Mouse (Mus musculus): ENCODE measurements around the gene Pfn3. TPM values are rescaled to one million over a fixed set of nuclear protein-coding genes. Genes with fewer than 3 reads are reported as not detected.

Gene Pfn3
- polyA plus RNA-seq, 1 experiment from 2014 or later: not detected

- 72% methylated on average over 4 of the region's 4 CpGs for WGBS (ENCODE audit: insufficient replicate concordance)
- ATAC-seq (ENCODE audit: low read depth) (no peak), DNase-seq (no peak)
- Histone ChIP-seq H3K4me1 (replicated peaks) (no peaks in the 10 kb centered on the region), H3K27ac (no peak overlapping the region), H3K27me3 (0 out of 2 replicates have a peak, but pooled peaks cover 7% of the 10 kb centered on the region), H3K36me3 (no peaks in the 10 kb centered on the region), H3K9ac (no peak overlapping the region), H3K9me3 (replicated peaks) (no peaks in the 10 kb centered on the region), H3K4me3 (replicated peaks) (no peak overlapping the region), H3K4me2 (no peak overlapping the region)
Measured at GRCm38 (mm10) chr13:55381790-55382189, 33.2 kb downstream of the Pfn3 start.

GRCm38 (mm10) chr13:55378907-55379580, 36.0 kb downstream of the Pfn3 start:
- H3K4me1 ChIP-seq (replicated peaks): no peaks in the 10 kb centered on the region
- H3K4me3 ChIP-seq (replicated peaks): no peak overlapping the region
- no peaks in the 10 kb centered on the region for H3K36me3 ChIP-seq
- 73% methylated on average over 32 of the region's 32 CpGs for WGBS (ENCODE audit: insufficient replicate concordance)
- H3K9me3 ChIP-seq (replicated peaks): no peaks in the 10 kb centered on the region
- no peak overlapping the region for H3K27ac ChIP-seq
- no peak overlapping the region for H3K9ac ChIP-seq
- no peak for ATAC-seq (ENCODE audit: low read depth)
- 0 out of 2 replicates have a peak, but pooled peaks cover 7% of the 10 kb centered on the region for H3K27me3 ChIP-seq
- no peak overlapping the region for H3K4me2 ChIP-seq
- no peak for DNase-seq

GRCm38 (mm10) chr13:55375877-55376276, 39.2 kb downstream of the Pfn3 start:
- WGBS (ENCODE audit: insufficient replicate concordance): 59% methylated on average over 2 of the region's 2 CpGs

GRCm38 (mm10) chr13:55374206-55374924, 40.7 kb downstream of the Pfn3 start:
- DNase-seq (no peak), ATAC-seq (ENCODE audit: low read depth) (no peak)
- Histone ChIP-seq H3K27ac (no peak overlapping the region), H3K9me3 (replicated peaks) (no peaks in the 10 kb centered on the region), H3K4me1 (replicated peaks) (peaks cover 27% of the 10 kb centered on the region), H3K36me3 (no peaks in the 10 kb centered on the region), H3K27me3 (peaks cover 11% of the 10 kb centered on the region; the same call in 1 of the 2 replicates), H3K4me3 (replicated peaks) (no peak overlapping the region), H3K4me2 (no peak overlapping the region), H3K9ac (no peak overlapping the region)
- 60% methylated on average over 6 of the region's 6 CpGs for WGBS (ENCODE audit: insufficient replicate concordance)

More at GRCm38 (mm10) chr13:55375877-55376276, 39.2 kb downstream of the Pfn3 start:
- Histone ChIP-seq H3K9me3 (replicated peaks) (no peaks in the 10 kb centered on the region), H3K36me3 (no peaks in the 10 kb centered on the region), H3K4me1 (replicated peaks) (peaks cover 12% of the 10 kb centered on the region), H3K9ac (no peak overlapping the region), H3K4me3 (replicated peaks) (no peak overlapping the region), H3K4me2 (no peak overlapping the region), H3K27ac (no peak overlapping the region), H3K27me3 (peaks cover 11% of the 10 kb centered on the region; the same call in 1 of the 2 replicates)
- no peak for DNase-seq
- no peak for ATAC-seq (ENCODE audit: low read depth)

GRCm38 (mm10) chr13:55371740-55372139, 43.3 kb downstream of the Pfn3 start:
- WGBS (ENCODE audit: insufficient replicate concordance): 46% methylated on average over 5 of the region's 5 CpGs
- peaks cover 4% of the 10 kb centered on the region; the same call in 1 of the 2 replicates for H3K27me3 ChIP-seq
- ATAC-seq (ENCODE audit: low read depth): no peak

GRCm38 (mm10) chr13:55371007-55371681, 43.9 kb downstream of the Pfn3 start:
- Histone ChIP-seq H3K27me3 (peaks cover 4% of the 10 kb centered on the region; the same call in 1 of the 2 replicates), H3K36me3 (no peaks in the 10 kb centered on the region), H3K9me3 (replicated peaks) (no peaks in the 10 kb centered on the region), H3K4me2 (peak overlapping the region; percentile 68), H3K9ac (0 out of 2 replicates have a peak overlapping the region, but pooled peaks have one; percentile 4), H3K27ac (no peak overlapping the region), H3K4me3 (replicated peaks) (no peak overlapping the region), H3K4me1 (replicated peaks) (peaks cover 45% of the 10 kb centered on the region)
- DNase-seq (no peak), ATAC-seq (ENCODE audit: low read depth) (no peak)
- WGBS (ENCODE audit: insufficient replicate concordance): 60% methylated on average over 8 of the region's 8 CpGs

More at GRCm38 (mm10) chr13:55371740-55372139, 43.3 kb downstream of the Pfn3 start:
- Histone ChIP-seq H3K9me3 (replicated peaks) (no peaks in the 10 kb centered on the region), H3K4me1 (replicated peaks) (peaks cover 45% of the 10 kb centered on the region), H3K27ac (no peak overlapping the region), H3K4me3 (replicated peaks) (no peak overlapping the region), H3K4me2 (no peak overlapping the region), H3K9ac (no peak overlapping the region), H3K36me3 (no peaks in the 10 kb centered on the region)
- no peak for DNase-seq

DNA sequence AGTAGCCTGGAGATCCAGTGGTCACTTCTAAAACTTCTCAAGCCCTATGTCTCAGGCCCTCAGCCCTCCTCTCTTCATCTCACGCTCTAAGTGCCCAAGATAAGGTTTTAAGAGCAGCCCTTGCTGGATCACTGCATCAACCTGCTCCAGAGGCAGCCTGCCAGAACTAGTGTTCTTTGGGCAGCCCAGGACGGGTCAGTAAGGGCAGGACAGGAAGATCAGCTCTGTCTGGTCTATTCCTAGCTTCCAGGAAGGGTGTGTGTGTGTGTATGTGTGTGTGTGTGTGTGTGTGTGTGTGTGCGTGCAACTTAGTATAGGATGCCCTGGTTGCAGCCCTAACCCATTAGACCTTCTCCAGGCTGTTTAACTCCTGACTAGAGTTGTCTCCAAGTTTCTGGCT, 44.8 kb downstream of the Pfn3 start:
- no peak for DNase-seq
- Histone ChIP-seq H3K27ac (peak overlapping the region; percentile 41; the same call in 1 of the 2 replicates), H3K4me2 (peak overlapping the region; percentile 68), H3K4me3 (replicated peaks) (peak overlapping the region; percentile 48), H3K9ac (peak overlapping the region; percentile 59), H3K27me3 (peaks cover 4% of the 10 kb centered on the region; the same call in 1 of the 2 replicates), H3K36me3 (no peaks in the 10 kb centered on the region), H3K9me3 (replicated peaks) (no peaks in the 10 kb centered on the region), H3K4me1 (replicated peaks) (peaks cover 45% of the 10 kb centered on the region)
- WGBS (ENCODE audit: insufficient replicate concordance): 26% methylated on average over 3 of the region's 3 CpGs
- ATAC-seq (ENCODE audit: low read depth): 0 out of 2 replicates have a peak, but pooled peaks have one; percentile 20

- peak; percentile 90 for ATAC-seq (ENCODE audit: low read depth)
- H3K4me2 ChIP-seq: peak within 1 kb of the TSS; percentile 68
- no peaks in the 10 kb centered on the region for H3K36me3 ChIP-seq
- 13% methylated on average over 13 of the region's 13 CpGs for WGBS (ENCODE audit: insufficient replicate concordance)
- peak within 1 kb of the TSS; percentile 48 for H3K4me3 ChIP-seq (replicated peaks)
- DNase-seq: no peak
- H3K9me3 ChIP-seq (replicated peaks): no peaks in the 10 kb centered on the region
- peaks cover 6% of the 10 kb centered on the region; the same call in 1 of the 2 replicates for H3K27me3 ChIP-seq
- peaks cover 45% of the 10 kb centered on the region for H3K4me1 ChIP-seq (replicated peaks)
- H3K9ac ChIP-seq: peak within 1 kb of the TSS; percentile 59
- peak within 1 kb of the TSS; percentile 41 for H3K27ac ChIP-seq
Measured at GRCm38 (mm10) chr13:55369531-55370114, 45.4 kb downstream of the Pfn3 start, which contains the start of gene Rgs14. Gene Rgs14 (plus strand): TSS chr13:55369732.

- H3K4me1 ChIP-seq (replicated peaks): peaks cover 40% of the 10 kb centered on the region
- H3K4me2 ChIP-seq: no peak overlapping the region
- H3K27ac ChIP-seq: no peak overlapping the region
- H3K36me3 ChIP-seq: no peaks in the 10 kb centered on the region
- no peak for ATAC-seq (ENCODE audit: low read depth)
- WGBS (ENCODE audit: insufficient replicate concordance): 64% methylated on average over 7 of the region's 7 CpGs
- no peak overlapping the region for H3K9ac ChIP-seq
- H3K4me3 ChIP-seq (replicated peaks): no peak overlapping the region
- no peak for DNase-seq
- peaks cover 6% of the 10 kb centered on the region; the same call in 1 of the 2 replicates for H3K27me3 ChIP-seq
- H3K9me3 ChIP-seq (replicated peaks): no peaks in the 10 kb centered on the region
Measured at GRCm38 (mm10) chr13:55368401-55368800, 46.6 kb downstream of the Pfn3 start.
